Mouse (Mus musculus): ENCODE data around the gene Myrf. TPM values are rescaled to one million over a fixed set of nuclear protein-coding genes. Genes with fewer than 3 reads are reported as not detected.
A peak's percentile ranks its signal among the peaks of the same experiment; 100 is the strongest.
"Not testable (repeated sequence)": the region's sequence is repeated elsewhere in the genome, so short reads cannot be mapped to it uniquely, and the experiment has no call there.

Myrf gene
- total RNA-seq, 2 experiments from 2014 or later, result not detected

GRCm38 (mm10) chr19:10183299-10183983 lies 57.1 kb downstream of the Myrf start:
- peak; percentile 45 for ATAC-seq (replicated peaks; ENCODE audit: poor library complexity, severe bottlenecking)

DNA sequence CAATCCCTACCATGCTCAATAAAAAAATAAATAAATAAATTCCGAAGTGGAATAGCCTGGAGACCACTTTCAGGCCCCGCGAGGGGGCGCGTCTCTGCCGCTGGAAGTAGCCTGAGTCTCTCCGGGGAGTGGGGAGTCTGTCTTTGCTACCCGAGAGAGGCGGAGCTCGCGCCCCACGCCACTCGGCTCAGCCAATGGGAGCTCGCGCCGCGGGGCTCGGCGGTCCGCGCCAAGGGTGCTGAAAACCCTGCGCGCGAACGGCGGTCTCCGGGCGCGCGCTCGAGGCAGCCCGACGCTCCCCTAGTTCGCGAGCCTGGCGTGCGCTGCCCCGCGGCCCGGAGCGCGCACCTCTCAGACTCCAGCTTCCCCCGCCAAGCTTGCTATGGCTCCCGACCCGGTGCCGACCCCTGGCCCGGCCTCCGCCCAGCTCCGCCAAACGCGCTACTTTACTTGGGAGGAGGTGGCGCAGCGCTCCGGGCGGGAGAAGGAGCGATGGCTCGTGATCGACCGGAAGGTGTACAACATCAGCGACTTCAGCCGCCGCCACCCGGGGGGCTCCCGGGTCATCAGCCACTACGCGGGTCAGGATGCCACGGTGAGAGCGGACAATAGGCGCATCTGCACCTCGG lies 57.8 kb downstream of the Myrf start, which contains the start of gene Fads1:
Gene Fads1, plus strand, starts transcription at position 219 of the 629 bp plus-strand sequence.
- peak; percentile 96 for ATAC-seq (replicated peaks; ENCODE audit: poor library complexity, severe bottlenecking)

- 0 out of 2 replicates have a peak, but pooled peaks have one; percentile 3 for ATAC-seq (replicated peaks; ENCODE audit: poor library complexity, severe bottlenecking)
Measured at GRCm38 (mm10) chr19:10182142-10182541, 58.4 kb downstream of the Myrf start.

DNA sequence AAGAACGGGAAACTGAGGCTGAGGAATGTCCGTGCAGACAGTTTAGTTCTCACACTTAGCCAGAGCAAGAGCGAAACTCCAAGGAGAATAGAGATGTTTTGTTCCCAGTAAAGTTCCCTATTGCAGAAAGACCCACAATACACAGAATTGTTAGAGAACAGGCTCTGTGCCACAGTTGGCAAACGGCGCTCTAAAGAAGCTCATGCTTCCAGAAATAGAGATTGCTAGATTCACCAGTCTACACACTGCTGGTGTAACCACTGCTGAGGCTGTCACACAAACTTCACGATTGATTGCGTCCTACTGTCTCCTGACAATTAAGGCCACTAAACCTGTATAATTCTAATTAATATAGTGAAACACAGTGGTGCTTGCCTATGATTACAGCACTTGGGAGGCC lies 59.3 kb downstream of the Myrf start:
- no peak for ATAC-seq (replicated peaks; ENCODE audit: poor library complexity, severe bottlenecking)

DNA sequence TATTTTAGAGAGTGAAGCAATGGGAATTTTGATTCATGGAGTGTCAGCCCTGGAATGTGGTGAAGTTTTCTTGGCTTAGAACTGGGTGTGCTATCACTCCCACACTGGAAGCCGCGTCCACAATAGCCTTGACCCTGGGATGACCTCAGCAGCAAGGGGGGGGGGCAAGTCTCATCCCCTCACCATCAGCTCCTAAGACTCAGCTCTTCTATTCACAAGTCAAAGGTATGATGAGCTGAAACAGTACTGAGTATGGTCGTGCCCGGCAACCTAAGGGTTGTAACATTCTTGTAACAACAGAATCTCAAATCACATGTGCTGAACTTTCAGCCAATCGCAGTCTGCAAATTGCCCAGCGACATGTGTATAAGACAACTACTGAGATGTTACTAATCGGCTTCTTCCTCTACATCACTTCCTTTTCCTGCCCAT lies 63.6 kb downstream of the Myrf start:
- 0 out of 2 replicates have a peak, but pooled peaks have one; percentile 7 for ATAC-seq (replicated peaks; ENCODE audit: poor library complexity, severe bottlenecking)

GRCm38 (mm10) chr19:10176477-10176876 lies 64.1 kb downstream of the Myrf start:
- no peak for ATAC-seq (replicated peaks; ENCODE audit: poor library complexity, severe bottlenecking)

- ATAC-seq (replicated peaks; ENCODE audit: poor library complexity, severe bottlenecking), result no peak
Measured at GRCm38 (mm10) chr19:10174956-10175355, 65.6 kb downstream of the Myrf start.

DNA sequence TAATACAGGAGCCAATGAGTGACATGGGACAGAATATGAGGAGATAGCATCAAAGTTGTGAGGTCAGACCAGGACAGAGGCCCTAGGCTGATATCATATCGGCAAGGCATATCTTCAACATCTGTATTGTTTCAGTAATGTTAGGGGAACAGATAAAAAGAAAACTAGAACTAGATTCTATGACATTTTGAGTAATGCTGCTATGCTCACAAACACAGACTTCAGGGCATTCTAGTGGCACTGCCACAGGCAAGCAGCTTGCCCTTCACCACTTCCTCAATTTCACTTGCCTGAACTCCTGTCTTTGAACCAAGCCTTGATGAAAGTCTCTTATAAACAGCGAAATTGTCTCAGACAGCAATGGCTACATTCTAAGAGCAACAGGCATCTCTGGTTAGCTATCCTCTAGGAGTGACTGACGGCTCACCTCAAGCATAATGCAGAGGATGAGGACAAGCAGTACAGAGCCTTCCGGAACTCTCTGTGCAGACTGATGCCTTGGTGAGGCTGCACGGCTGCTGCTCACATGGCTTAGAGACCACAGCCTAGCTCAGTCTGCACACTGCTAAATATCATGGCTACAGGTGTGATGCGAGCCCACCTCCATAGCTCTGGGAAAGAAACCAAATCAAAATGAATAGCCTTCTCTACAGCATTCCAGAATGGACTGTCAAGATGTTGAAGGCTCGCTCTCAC lies 66.6 kb downstream of the Myrf start:
- ATAC-seq (replicated peaks; ENCODE audit: poor library complexity, severe bottlenecking), result peak; percentile 83

DNA sequence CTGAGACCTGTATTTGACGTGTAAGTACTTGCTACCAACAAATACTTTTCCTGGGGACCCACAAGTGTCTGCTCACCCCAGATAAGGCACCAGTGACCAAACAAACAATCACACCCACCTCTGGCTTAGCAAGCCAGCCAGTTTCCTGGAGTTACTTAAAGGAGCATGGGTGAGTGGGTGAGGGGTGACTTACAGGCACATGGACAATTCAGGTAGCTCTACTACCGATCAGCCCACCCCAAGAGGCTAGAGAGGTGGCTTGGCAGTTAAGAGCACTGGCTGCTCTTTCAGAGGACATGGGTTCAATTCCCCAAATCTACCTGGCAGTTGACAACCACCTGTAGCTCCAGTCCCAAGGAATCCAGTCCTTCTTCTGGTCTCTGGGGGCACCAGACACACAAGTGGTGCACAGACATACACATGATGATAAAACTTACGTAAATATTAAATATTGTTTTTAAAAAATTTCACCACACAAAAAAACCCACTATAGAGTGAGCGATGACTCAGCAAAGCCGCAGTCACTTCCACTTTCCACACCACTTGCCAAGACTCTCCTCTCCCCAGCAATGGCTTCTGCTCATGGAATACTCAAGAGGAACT lies 67.3 kb downstream of the Myrf start:
- peak; percentile 79 for ATAC-seq (replicated peaks; ENCODE audit: poor library complexity, severe bottlenecking)

DNA sequence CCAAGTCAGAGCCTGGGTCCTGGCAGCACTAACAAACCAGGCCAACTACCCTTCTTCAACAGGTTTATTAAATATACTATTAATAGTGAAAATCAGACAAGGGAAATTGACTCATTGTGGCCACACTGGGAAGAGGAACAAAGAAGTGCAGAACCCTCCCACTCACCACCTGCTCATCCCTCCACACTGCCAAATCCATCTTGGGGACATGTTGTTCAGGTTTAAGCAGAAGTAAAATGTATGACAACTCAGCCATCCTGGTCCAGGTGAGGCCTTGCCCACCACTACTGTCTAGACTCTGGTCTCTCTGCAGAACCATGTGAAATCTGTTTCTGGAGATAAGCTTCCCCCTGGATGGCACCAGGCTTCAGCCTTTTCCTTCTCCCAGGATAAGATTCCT lies 68.7 kb downstream of the Myrf start:
- ATAC-seq (replicated peaks; ENCODE audit: poor library complexity, severe bottlenecking), result peak; percentile 54

DNA sequence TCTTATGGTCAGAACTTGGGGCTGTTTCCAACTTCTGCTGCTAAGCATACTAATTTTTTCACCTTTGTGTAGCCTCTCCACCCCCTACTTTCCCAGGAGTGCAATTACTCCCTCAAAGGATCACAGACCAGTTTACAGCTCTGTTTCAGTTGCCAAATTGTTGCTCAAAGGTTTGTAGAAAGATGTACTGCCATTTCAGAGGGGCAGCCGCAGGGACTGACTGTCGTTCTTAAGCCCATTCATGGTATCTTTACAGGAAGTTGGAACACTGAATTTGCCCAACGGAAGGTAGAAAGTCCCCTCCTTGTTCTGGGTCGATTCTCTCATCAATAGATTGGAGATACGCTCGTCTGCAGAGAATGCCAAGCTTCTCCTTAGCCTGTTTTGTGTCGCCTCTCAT lies 69.2 kb downstream of the Myrf start:
- no peak for ATAC-seq (replicated peaks; ENCODE audit: poor library complexity, severe bottlenecking)

- no peak for ATAC-seq (replicated peaks; ENCODE audit: poor library complexity, severe bottlenecking)
Measured at GRCm38 (mm10) chr19:10170466-10170865, 70.1 kb downstream of the Myrf start.

DNA sequence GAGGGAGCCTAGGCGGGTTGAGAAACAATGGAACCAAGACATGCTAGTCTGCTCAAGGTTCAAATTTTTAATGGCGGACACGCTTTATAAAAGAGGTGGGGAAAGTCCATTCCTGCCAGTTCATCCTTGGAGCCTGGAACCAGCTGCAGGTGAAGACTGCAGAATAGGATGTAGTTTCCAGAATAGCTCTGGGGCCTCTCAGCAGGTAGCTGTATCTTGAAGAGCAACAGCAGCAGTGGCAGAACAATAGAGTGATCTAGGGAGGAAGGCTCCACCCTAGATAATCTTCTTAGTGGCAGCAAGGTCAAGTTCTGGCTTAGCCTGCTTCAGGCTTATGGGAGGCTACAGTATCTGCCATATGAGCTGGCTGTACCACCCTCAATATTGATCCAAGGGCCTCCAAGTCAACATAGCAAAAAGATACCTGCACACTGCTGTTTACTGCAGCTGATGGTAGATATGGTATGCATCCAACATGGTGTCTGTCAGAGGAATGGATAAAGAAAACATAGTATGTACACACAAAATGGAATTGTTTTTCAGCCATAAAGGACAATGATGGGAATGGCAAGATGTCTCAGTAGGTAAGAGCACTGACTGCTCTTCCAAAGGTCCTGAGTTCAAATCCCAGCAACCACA lies 70.7 kb downstream of the Myrf start:
- ATAC-seq (replicated peaks; ENCODE audit: poor library complexity, severe bottlenecking), result not testable (repeated sequence)

DNA sequence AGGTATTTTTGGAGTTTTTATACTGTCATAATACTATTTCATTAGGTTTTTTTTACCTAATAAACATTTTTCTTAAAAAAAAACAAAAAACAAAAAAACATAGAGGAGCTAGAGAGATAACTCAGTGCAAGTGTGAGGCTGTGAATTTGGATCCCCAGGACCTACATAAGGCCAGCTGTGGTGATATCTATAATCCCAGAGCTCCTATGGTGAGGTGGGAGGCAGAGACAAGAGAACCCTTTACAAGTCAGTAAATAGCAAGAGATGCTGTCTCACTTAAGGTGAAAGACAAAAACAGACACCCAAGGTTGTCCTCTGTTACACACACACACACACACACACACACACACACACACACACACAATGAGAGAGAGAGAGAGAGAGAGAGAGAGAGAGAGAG lies 71.4 kb downstream of the Myrf start:
- ATAC-seq (replicated peaks; ENCODE audit: poor library complexity, severe bottlenecking), result no peak

DNA sequence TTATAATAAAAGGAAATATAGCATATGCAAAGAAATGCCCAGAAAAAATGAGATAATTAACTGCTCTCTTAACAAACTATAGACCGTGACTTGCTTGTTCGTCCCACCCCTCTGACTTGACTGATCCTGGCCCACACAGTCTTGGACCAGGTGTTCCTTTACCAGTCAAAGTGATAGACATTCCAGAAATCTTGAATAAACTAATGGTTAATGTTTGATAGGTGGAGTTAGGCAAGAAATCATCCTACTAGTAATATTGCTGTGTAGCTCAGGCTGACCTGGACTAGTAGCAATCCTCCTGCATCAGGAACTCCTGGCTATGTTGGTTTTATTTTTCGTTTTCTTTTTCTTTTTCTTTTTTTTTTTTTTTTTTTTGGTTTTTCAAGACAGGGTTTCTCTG lies 72.1 kb downstream of the Myrf start:
- no peak for ATAC-seq (replicated peaks; ENCODE audit: poor library complexity, severe bottlenecking)

- ATAC-seq (replicated peaks; ENCODE audit: poor library complexity, severe bottlenecking), result no peak
Measured at GRCm38 (mm10) chr19:10167951-10168350, 72.6 kb downstream of the Myrf start.

DNA sequence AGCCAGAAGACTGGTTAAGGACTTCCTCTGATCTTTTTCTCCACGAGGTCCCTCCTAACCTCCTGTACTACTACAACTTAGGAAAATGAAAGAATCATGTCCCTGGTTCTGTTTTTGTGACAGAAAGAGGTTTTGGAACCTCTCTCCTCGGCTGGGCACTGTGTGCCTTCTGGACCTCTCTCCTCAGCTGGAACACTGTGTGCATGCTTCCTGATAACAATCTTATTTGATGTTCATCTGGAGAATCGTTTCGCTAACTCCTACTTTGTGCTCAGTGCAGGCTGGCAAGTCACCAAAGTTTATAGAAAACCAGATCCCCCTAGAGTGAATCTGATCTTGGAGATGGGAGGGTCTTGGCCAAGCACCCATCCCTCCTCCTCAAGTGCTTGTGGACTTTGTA lies 73.4 kb downstream of the Myrf start:
- ATAC-seq (replicated peaks; ENCODE audit: poor library complexity, severe bottlenecking), result no peak

DNA sequence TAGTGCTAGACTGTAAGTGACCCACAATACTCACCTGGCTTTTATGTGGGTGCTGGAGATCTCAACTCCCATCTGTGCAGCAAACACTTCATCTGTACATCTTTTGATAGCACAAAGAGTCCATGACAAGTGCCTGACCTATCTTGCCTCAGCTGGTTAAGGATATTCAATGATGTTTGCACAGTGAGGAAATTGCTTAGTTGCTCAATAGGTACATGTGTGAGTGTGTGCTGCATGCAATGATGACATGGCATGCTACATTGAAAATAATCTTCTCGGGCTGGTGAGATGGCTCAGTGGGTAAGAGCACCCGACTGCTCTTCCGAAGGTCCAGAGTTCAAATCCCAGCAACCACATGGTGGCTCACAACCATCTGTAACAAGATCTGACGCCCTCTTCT lies 74.6 kb downstream of the Myrf start:
- 0 out of 2 replicates have a peak, but pooled peaks have one; percentile 44 for ATAC-seq (replicated peaks; ENCODE audit: poor library complexity, severe bottlenecking)

- no peak for ATAC-seq (replicated peaks; ENCODE audit: poor library complexity, severe bottlenecking)
Measured at GRCm38 (mm10) chr19:10163896-10164295, 76.7 kb downstream of the Myrf start.
